Mouse (Mus musculus) G1E-ER4 (cell line): ENCODE measurements around the gene Gm10471. TPM values are rescaled to one million over a fixed set of nuclear protein-coding genes. Genes with fewer than 3 reads are reported as not detected.
"Not testable (repeated sequence)": the region's sequence is repeated elsewhere in the genome, so short reads cannot be mapped to it uniquely, and the experiment has no call there.

Experiments used
- GATA1 ChIP-seq: IDR thresholded peaks from one replicate; pipeline ENCODE4 v1.8.0; 2012; ENCODE audit warnings: low read length, inconsistent platforms
- polyA plus RNA-seq: library from polyadenylated mRNA; stranded (reverse); fragments of >175 nt; gene quantifications from 2 replicates; pipeline ENCODE4 v1.2.3, GENCODE M21; 2012

The Gm10471 gene
- polyA plus RNA-seq, result not detected in 2 replicates

GRCm38 (mm10) chr5:26089191-26089590 is at the start of gene Gm10471:
TSS of gene Gm10471 (minus strand) at chr5:26089291.
- TF ChIP-seq GATA1, result not testable (repeated sequence)

- not testable (repeated sequence) for TF ChIP-seq GATA1
These were observed 32.2 kb upstream of the Gm10471 start, which contains the start of gene Gm10220 for GRCm38 (mm10) chr5:26121321-26121720. TSS of gene Gm10220 (minus strand) at chr5:26121421.

DNA sequence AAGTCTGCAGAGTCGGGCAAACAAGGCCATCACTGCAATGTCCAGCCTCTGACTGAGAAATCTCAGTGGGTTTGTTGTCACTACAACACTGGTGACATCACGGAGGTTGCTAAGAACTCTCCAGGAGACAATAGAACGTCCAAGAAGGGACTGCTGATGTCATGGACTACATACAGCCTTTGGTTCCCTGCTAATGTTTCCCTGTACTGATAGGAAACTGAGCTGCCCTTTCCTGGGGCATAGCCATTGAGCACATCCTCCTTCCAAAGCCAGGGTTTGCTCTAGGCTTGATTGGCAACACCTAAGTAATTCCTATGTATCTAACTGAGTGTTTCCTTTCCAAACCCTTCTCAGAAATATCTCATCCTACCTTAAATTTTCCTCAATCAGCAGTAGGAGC is 16.2 kb upstream of the Gm10471 start, which contains the start of gene 5031410I06Rik:
Gene 5031410I06Rik (minus strand): TSS at position 101 of the 400 bp plus-strand sequence.
- TF ChIP-seq GATA1, result not testable (repeated sequence)

DNA sequence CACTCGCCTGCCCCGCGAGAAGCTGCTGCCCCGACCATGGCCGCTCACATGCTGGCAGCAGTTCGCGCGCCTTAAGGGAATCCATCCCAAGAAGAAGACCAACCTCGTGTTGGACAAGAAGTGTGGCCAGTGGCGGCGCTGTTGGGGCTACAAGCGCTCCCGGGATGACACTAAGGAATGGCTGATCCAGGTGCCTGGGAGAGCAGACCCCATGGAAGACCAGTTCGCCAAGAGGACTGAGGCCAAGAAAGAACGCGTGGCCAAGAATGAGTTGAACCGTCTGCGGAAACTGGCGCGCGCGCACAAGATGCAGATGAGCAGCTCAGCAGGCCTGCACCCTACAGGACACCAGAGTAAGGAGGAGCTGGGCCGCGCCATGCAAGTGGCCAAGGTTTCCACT is 18.4 kb downstream of the Gm10471 start:
- no peak for TF ChIP-seq GATA1

GRCm38 (mm10) chr5:26058481-26058880 is 30.6 kb downstream of the Gm10471 start, which contains the start of gene Gm7347:
TSS of gene Gm7347 (minus strand) at chr5:26058581.
- TF ChIP-seq GATA1, result not testable (repeated sequence)

- TF ChIP-seq GATA1, result not testable (repeated sequence)
These were observed 49.6 kb downstream of the Gm10471 start, which contains the start of gene Speer4a for GRCm38 (mm10) chr5:26039458-26039857. TSS of gene Speer4a (minus strand) at chr5:26039558.

Other genes starting within 250 kb of the Gm10471 start
- not detected in 2 replicates for gene Gm21663, start 146.9 kb downstream of the Gm10471 start, polyA plus RNA-seq
- gene Gm21671, start 134.9 kb downstream of the Gm10471 start, polyA plus RNA-seq, result not detected in 2 replicates
- gene Gm21680, start 116.6 kb downstream of the Gm10471 start, polyA plus RNA-seq, result not detected in 2 replicates
- gene Gm21698, start 100.6 kb downstream of the Gm10471 start, polyA plus RNA-seq, result not detected in 2 replicates
- gene Gm1979, start 84.5 kb downstream of the Gm10471 start, polyA plus RNA-seq, result not detected in 2 replicates
- not detected in 2 replicates for gene Gm5862, start 66.4 kb downstream of the Gm10471 start, polyA plus RNA-seq
- gene Speer4a, start 49.7 kb downstream of the Gm10471 start, polyA plus RNA-seq, result not detected in 2 replicates
- gene Gm7347, start 30.7 kb downstream of the Gm10471 start, polyA plus RNA-seq, result not detected in 2 replicates
- not detected in 2 replicates for gene 5031410I06Rik, start 16.1 kb upstream of the Gm10471 start, polyA plus RNA-seq
- not detected in 2 replicates for gene Gm10220, start 32.1 kb upstream of the Gm10471 start, polyA plus RNA-seq
- not detected in 2 replicates for gene Gm7361, start 168.4 kb upstream of the Gm10471 start, polyA plus RNA-seq